Mouse (Mus musculus): ENCODE results near the gene 4930544G11Rik. TPM values are rescaled to one million over a fixed set of nuclear protein-coding genes. Genes with fewer than 3 reads are reported as not detected.

Gene 4930544G11Rik
- not detected in 2 replicates for polyA plus RNA-seq (2012; rRNA removed)

DNA sequence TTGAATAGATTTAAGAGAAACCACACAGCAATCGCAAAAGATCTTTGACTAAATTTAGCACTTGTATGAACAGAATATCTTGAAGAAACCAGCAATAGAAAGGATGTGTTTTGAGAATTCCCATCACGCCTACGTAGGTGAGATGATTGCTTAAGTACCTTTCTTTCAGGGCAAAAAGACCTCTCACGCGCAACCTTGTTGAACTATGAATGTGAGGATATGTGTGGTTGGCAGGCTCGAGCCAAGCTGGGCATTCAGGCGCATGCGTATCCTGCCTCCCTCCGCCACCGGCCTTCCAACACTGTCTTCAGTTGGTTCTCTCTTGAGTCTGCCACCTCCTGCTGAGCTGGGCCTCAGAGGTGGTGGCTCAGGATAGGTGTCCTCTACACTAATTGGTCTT, at the start of gene 4930544G11Rik:
Gene 4930544G11Rik (plus strand): TSS at position 301 of the 400 bp plus-strand sequence.

Other genes starting within 250 kb of the 4930544G11Rik start
- 11.9 and 18.4 TPM in 2 replicates for gene Prdm5, start 173.6 kb upstream of the 4930544G11Rik start, polyA plus RNA-seq (2012; rRNA removed)

Data from central nervous system, embryonic 11.5 days (tissue).